Mouse (Mus musculus) neural tube, embryonic 12.5 days (tissue): ENCODE results near the gene Cadps. TPM values are rescaled to one million over a fixed set of nuclear protein-coding genes. Genes with fewer than 3 reads are reported as not detected.

ENCODE experiments used
- ATAC-seq: fragments of 200-750 bp; cut with Nextera tagmentation; 2 replicates; pipeline ENCODE4 v1.8.0; 2017; ENCODE audit warnings: low read depth, mild to moderate bottlenecking, moderate TSS enrichment, moderate library complexity; ENCODE audit not compliant: low FRiP score
- H3K27ac ChIP-seq: fragments of 300-500 bp; sonication (generic); 2 replicates; pipeline ENCODE4 v1.5.1; 2016
- H3K27me3 ChIP-seq: fragments of 300-500 bp; sonication (generic); replicated peaks from 2 replicates; pipeline ENCODE4 v1.6.1; 2016; ENCODE audit warnings: mild to moderate bottlenecking
- H3K36me3 ChIP-seq: fragments of 300-500 bp; sonication (generic); 2 replicates; pipeline ENCODE4 v1.6.1; 2016; ENCODE audit warnings: mild to moderate bottlenecking
- H3K4me1 ChIP-seq: fragments of 300-500 bp; sonication (generic); 2 replicates; pipeline ENCODE4 v1.6.1; 2016
- H3K4me2 ChIP-seq: fragments of 300-500 bp; sonication (generic); replicated peaks from 2 replicates; pipeline ENCODE4 v1.6.1; 2016; ENCODE audit warnings: mild to moderate bottlenecking
- H3K4me3 ChIP-seq: fragments of 300-500 bp; sonication (generic); 2 replicates; pipeline ENCODE4 v1.5.1; 2016
- H3K9ac ChIP-seq: fragments of 300-500 bp; sonication (generic); 2 replicates; pipeline ENCODE4 v1.6.1; 2016; ENCODE audit warnings: mild to moderate bottlenecking
- H3K9me3 ChIP-seq: fragments of 300-500 bp; sonication (generic); 2 replicates; pipeline ENCODE4 v1.6.1; 2016; ENCODE audit warnings: mild to moderate bottlenecking
- WGBS: fragments of 180-500 bp; shearing (Covaris S2); methylation state at CpG from one replicate; pipeline ENCODE4 v1.1.7; 2016; 5-methylcytosine and 5-hydroxymethylcytosine counted together
- polyA plus RNA-seq: library from polyadenylated mRNA; unstranded; fragments of >200 nt; fragmentation: Nextera tagmentation; extraction: Ambion mirVana; gene quantifications from 2 replicates; pipeline ENCODE4 v1.2.1, GENCODE M21; 2016

The Cadps gene
- polyA plus RNA-seq, 1 experiment from 2014 or later, result 30.1 TPM

- Histone ChIP-seq H3K9ac (no peak overlapping the region), H3K4me2 (no peak overlapping the region), H3K36me3 (no peaks in the 10 kb centered on the region), H3K9me3 (no peaks in the 10 kb centered on the region), H3K4me3 (no peak overlapping the region), H3K27me3 (no peaks in the 10 kb centered on the region), H3K4me1 (peaks cover 3% of the 10 kb centered on the region; the same call in 1 of the 2 replicates), H3K27ac (no peak overlapping the region)
- WGBS, result 93% methylated on average over 1 of the region's 1 CpGs
- no peak for ATAC-seq
These were observed 4.4 kb downstream of the Cadps start for GRCm38 (mm10) chr14:12818442-12818841.

GRCm38 (mm10) chr14:12812072-12812471, 10.8 kb downstream of the Cadps start:
- no peaks in the 10 kb centered on the region for H3K36me3 ChIP-seq
- H3K27ac ChIP-seq, result no peak overlapping the region
- H3K27me3 ChIP-seq, result no peaks in the 10 kb centered on the region
- ATAC-seq, result no peak
- H3K9me3 ChIP-seq, result no peaks in the 10 kb centered on the region
- no peaks in the 10 kb centered on the region for H3K4me1 ChIP-seq
- no peak overlapping the region for H3K9ac ChIP-seq
- H3K4me2 ChIP-seq, result no peak overlapping the region
- no peak overlapping the region for H3K4me3 ChIP-seq
- 89% methylated on average over 3 of the region's 3 CpGs for WGBS

GRCm38 (mm10) chr14:12802995-12803394, 19.9 kb downstream of the Cadps start:
- H3K4me2 ChIP-seq, result no peak overlapping the region
- H3K27me3 ChIP-seq, result no peaks in the 10 kb centered on the region
- H3K36me3 ChIP-seq, result no peaks in the 10 kb centered on the region
- no peak overlapping the region for H3K4me3 ChIP-seq
- H3K9ac ChIP-seq, result no peak overlapping the region
- ATAC-seq, result no peak
- H3K9me3 ChIP-seq, result no peaks in the 10 kb centered on the region
- no peak overlapping the region for H3K27ac ChIP-seq
- 60% methylated on average over 1 of the region's 1 CpGs for WGBS
- H3K4me1 ChIP-seq, result no peaks in the 10 kb centered on the region

- Histone ChIP-seq H3K27ac (no peak overlapping the region), H3K4me3 (no peak overlapping the region), H3K4me1 (no peaks in the 10 kb centered on the region), H3K27me3 (no peaks in the 10 kb centered on the region), H3K9me3 (no peaks in the 10 kb centered on the region), H3K36me3 (no peaks in the 10 kb centered on the region), H3K9ac (no peak overlapping the region), H3K4me2 (no peak overlapping the region)
- no peak for ATAC-seq
- WGBS, result 80% methylated on average over 2 of the region's 2 CpGs
These were observed 21.8 kb downstream of the Cadps start for GRCm38 (mm10) chr14:12801100-12801499.

GRCm38 (mm10) chr14:12798926-12799325, 24.0 kb downstream of the Cadps start:
- no peaks in the 10 kb centered on the region for H3K9me3 ChIP-seq

GRCm38 (mm10) chr14:12784296-12784695, 38.6 kb downstream of the Cadps start:
- H3K27me3 ChIP-seq, result no peaks in the 10 kb centered on the region
- WGBS, result 58% methylated on average over 1 of the region's 1 CpGs
- H3K27ac ChIP-seq, result no peak overlapping the region
- H3K4me1 ChIP-seq, result no peaks in the 10 kb centered on the region
- no peak overlapping the region for H3K4me3 ChIP-seq
- no peaks in the 10 kb centered on the region for H3K36me3 ChIP-seq
- no peak overlapping the region for H3K4me2 ChIP-seq
- ATAC-seq, result no peak
- no peak overlapping the region for H3K9ac ChIP-seq
- H3K9me3 ChIP-seq, result no peaks in the 10 kb centered on the region

More at GRCm38 (mm10) chr14:12798926-12799325, 24.0 kb downstream of the Cadps start:
- no peak overlapping the region for H3K4me2 ChIP-seq
- no peak overlapping the region for H3K4me3 ChIP-seq
- H3K27ac ChIP-seq, result no peak overlapping the region
- no peaks in the 10 kb centered on the region for H3K4me1 ChIP-seq
- no peaks in the 10 kb centered on the region for H3K27me3 ChIP-seq
- no peak for ATAC-seq
- no peak overlapping the region for H3K9ac ChIP-seq
- H3K36me3 ChIP-seq, result no peaks in the 10 kb centered on the region

GRCm38 (mm10) chr14:12780016-12780415, 42.9 kb downstream of the Cadps start:
- no peak overlapping the region for H3K27ac ChIP-seq
- ATAC-seq, result no peak
- H3K9ac ChIP-seq, result no peak overlapping the region
- H3K4me2 ChIP-seq, result no peak overlapping the region
- H3K27me3 ChIP-seq, result no peaks in the 10 kb centered on the region
- H3K9me3 ChIP-seq, result no peaks in the 10 kb centered on the region
- WGBS, result 84% methylated on average over 1 of the region's 1 CpGs
- no peak overlapping the region for H3K4me3 ChIP-seq
- no peaks in the 10 kb centered on the region for H3K36me3 ChIP-seq
- H3K4me1 ChIP-seq, result no peaks in the 10 kb centered on the region

GRCm38 (mm10) chr14:12777990-12778389, 44.9 kb downstream of the Cadps start:
- 78% methylated on average over 4 of the region's 4 CpGs for WGBS
- Histone ChIP-seq H3K4me1 (no peaks in the 10 kb centered on the region), H3K27ac (no peak overlapping the region), H3K4me2 (no peak overlapping the region), H3K4me3 (no peak overlapping the region), H3K27me3 (no peaks in the 10 kb centered on the region), H3K9me3 (no peaks in the 10 kb centered on the region), H3K9ac (no peak overlapping the region), H3K36me3 (no peaks in the 10 kb centered on the region)
- ATAC-seq, result no peak

GRCm38 (mm10) chr14:12768870-12769269, 54.0 kb downstream of the Cadps start:
- Histone ChIP-seq H3K27ac (no peak overlapping the region), H3K4me1 (no peaks in the 10 kb centered on the region), H3K4me3 (no peak overlapping the region), H3K36me3 (no peaks in the 10 kb centered on the region), H3K9ac (no peak overlapping the region), H3K27me3 (no peaks in the 10 kb centered on the region), H3K4me2 (no peak overlapping the region), H3K9me3 (0 out of 2 replicates have a peak, but pooled peaks cover 1% of the 10 kb centered on the region)
- no peak for ATAC-seq
- WGBS, result 91% methylated on average over 1 of the region's 1 CpGs

- no peak for ATAC-seq
- H3K9ac ChIP-seq, result no peak overlapping the region
- H3K4me1 ChIP-seq, result no peaks in the 10 kb centered on the region
- H3K9me3 ChIP-seq, result no peaks in the 10 kb centered on the region
- no peak overlapping the region for H3K4me2 ChIP-seq
- no peak overlapping the region for H3K4me3 ChIP-seq
- no peaks in the 10 kb centered on the region for H3K27me3 ChIP-seq
- WGBS, result 88% methylated on average over 4 of the region's 4 CpGs
- no peak overlapping the region for H3K27ac ChIP-seq
- H3K36me3 ChIP-seq, result no peaks in the 10 kb centered on the region
These were observed 69.6 kb downstream of the Cadps start for GRCm38 (mm10) chr14:12753237-12753636.

- Histone ChIP-seq H3K27ac (no peak overlapping the region), H3K27me3 (no peaks in the 10 kb centered on the region), H3K9me3 (no peaks in the 10 kb centered on the region), H3K36me3 (no peaks in the 10 kb centered on the region), H3K4me2 (no peak overlapping the region), H3K9ac (no peak overlapping the region), H3K4me3 (no peak overlapping the region), H3K4me1 (no peaks in the 10 kb centered on the region)
- 65% methylated on average over 1 of the region's 1 CpGs for WGBS
- ATAC-seq, result no peak
These were observed 71.1 kb downstream of the Cadps start for GRCm38 (mm10) chr14:12751821-12752220.

- H3K4me2 ChIP-seq, result no peak overlapping the region
- H3K36me3 ChIP-seq, result no peaks in the 10 kb centered on the region
- H3K9me3 ChIP-seq, result no peaks in the 10 kb centered on the region
- no peaks in the 10 kb centered on the region for H3K4me1 ChIP-seq
- WGBS, result 86% methylated on average over 2 of the region's 2 CpGs
- H3K27me3 ChIP-seq, result no peaks in the 10 kb centered on the region
- H3K27ac ChIP-seq, result no peak overlapping the region
- no peak overlapping the region for H3K4me3 ChIP-seq
- no peak for ATAC-seq
- no peak overlapping the region for H3K9ac ChIP-seq
These were observed 91.9 kb downstream of the Cadps start for GRCm38 (mm10) chr14:12730979-12731378.

GRCm38 (mm10) chr14:12722452-12723194, 100.3 kb downstream of the Cadps start:
- ATAC-seq, result no peak
- Histone ChIP-seq H3K9ac (no peak overlapping the region), H3K27me3 (no peaks in the 10 kb centered on the region), H3K9me3 (no peaks in the 10 kb centered on the region), H3K36me3 (no peaks in the 10 kb centered on the region), H3K4me1 (no peaks in the 10 kb centered on the region), H3K4me3 (no peak overlapping the region), H3K27ac (no peak overlapping the region), H3K4me2 (no peak overlapping the region)
- WGBS, result 75% methylated on average over 1 of the region's 1 CpGs
